Mouse (Mus musculus) liver, embryonic 13.5 days (tissue): ENCODE data around the gene D1Ertd622e. TPM values are rescaled to one million over a fixed set of nuclear protein-coding genes. Genes with fewer than 3 reads are reported as not detected.

Source experiments
- ATAC-seq: fragments of 200-750 bp; cut with Nextera tagmentation; 2 replicates; pipeline ENCODE4 v1.8.0; 2017; ENCODE audit warnings: low read depth, mild to moderate bottlenecking, moderate number of reproducible peaks, moderate library complexity
- DNase-seq: peaks from one replicate; pipeline ENCODE4 v3.0.0; 2022
- H3K27ac ChIP-seq: fragments of 300-500 bp; sonication (generic); 2 replicates; pipeline ENCODE4 v1.5.1; 2015; ENCODE audit warnings: moderate library complexity, mild to moderate bottlenecking, inconsistent platforms
- H3K27me3 ChIP-seq: fragments of 300-500 bp; sonication (generic); 2 replicates; pipeline ENCODE4 v1.6.1; 2015; ENCODE audit warnings: mild to moderate bottlenecking, inconsistent platforms
- H3K36me3 ChIP-seq: fragments of 300-500 bp; sonication (generic); 2 replicates; pipeline ENCODE4 v1.6.1; 2015; ENCODE audit warnings: mild to moderate bottlenecking, inconsistent platforms
- H3K4me1 ChIP-seq: fragments of 300-500 bp; sonication (generic); replicated peaks from 2 replicates; pipeline ENCODE4 v1.6.1; 2015; ENCODE audit warnings: inconsistent platforms
- H3K4me2 ChIP-seq: fragments of 300-500 bp; sonication (generic); 2 replicates; pipeline ENCODE4 v1.6.1; 2015; ENCODE audit warnings: inconsistent platforms, mild to moderate bottlenecking, moderate library complexity
- H3K4me3 ChIP-seq: fragments of 300-500 bp; sonication (generic); replicated peaks from 2 replicates; pipeline ENCODE4 v1.5.1; 2015; ENCODE audit warnings: mild to moderate bottlenecking, inconsistent platforms
- H3K9ac ChIP-seq: fragments of 300-500 bp; sonication (generic); 2 replicates; pipeline ENCODE4 v1.6.1; 2015; ENCODE audit warnings: mild to moderate bottlenecking, inconsistent platforms
- H3K9me3 ChIP-seq: fragments of 300-500 bp; sonication (generic); replicated peaks from 2 replicates; pipeline ENCODE4 v1.6.1; 2016; ENCODE audit warnings: inconsistent platforms
- WGBS: fragments of 180-500 bp; shearing (Covaris S2); methylation state at CpG from one replicate; pipeline ENCODE4 v1.1.7; 2015; ENCODE audit not compliant: insufficient replicate concordance; 5-methylcytosine and 5-hydroxymethylcytosine counted together
- polyA plus RNA-seq: library from polyadenylated mRNA; unstranded; fragments of >200 nt; fragmentation: Nextera tagmentation; extraction: Ambion mirVana; gene quantifications from 2 replicates; pipeline ENCODE4 v1.2.1, GENCODE M21; 2015

Gene D1Ertd622e
- polyA plus RNA-seq, 1 experiment from 2014 or later = 40.9 TPM

GRCm38 (mm10) chr1:97632545-97633256 lies 29.2 kb downstream of the D1Ertd622e start:
- DNase-seq (peak; percentile 64), ATAC-seq (peak; percentile 91)
- Histone ChIP-seq H3K4me3 (no peak overlapping the region), H3K9ac (peak overlapping the region; percentile 4; the same call in 1 of the 2 replicates), H3K36me3 (peaks cover 33% of the 10 kb centered on the region), H3K27me3 (no peaks in the 10 kb centered on the region), H3K9me3 (no peaks in the 10 kb centered on the region), H3K27ac (peak overlapping the region; percentile 74), H3K4me1 (peaks cover 39% of the 10 kb centered on the region), H3K4me2 (peak overlapping the region; percentile 22)
- 29% methylated on average over 11 of the region's 11 CpGs for WGBS

GRCm38 (mm10) chr1:97631843-97632470 lies 29.9 kb downstream of the D1Ertd622e start:
- Histone ChIP-seq H3K27ac (peak overlapping the region; percentile 74), H3K9me3 (no peaks in the 10 kb centered on the region), H3K36me3 (peaks cover 34% of the 10 kb centered on the region), H3K27me3 (no peaks in the 10 kb centered on the region), H3K4me1 (peaks cover 39% of the 10 kb centered on the region), H3K4me3 (no peak overlapping the region), H3K9ac (no peak overlapping the region; the same call in 1 of the 2 replicates), H3K4me2 (peak overlapping the region; percentile 22; the same call in 1 of the 2 replicates)
- WGBS = 38% methylated on average over 5 of the region's 5 CpGs
- DNase-seq (no peak), ATAC-seq (no peak)

- 74% methylated on average over 5 of the region's 5 CpGs for WGBS
- no peak overlapping the region for H3K27ac ChIP-seq
- H3K36me3 ChIP-seq = peaks cover 33% of the 10 kb centered on the region
- H3K4me1 ChIP-seq = peaks cover 44% of the 10 kb centered on the region
- no peak for DNase-seq
- ATAC-seq = no peak
- no peak overlapping the region for H3K4me3 ChIP-seq
- H3K9me3 ChIP-seq = no peaks in the 10 kb centered on the region
- H3K4me2 ChIP-seq = no peak overlapping the region
- H3K27me3 ChIP-seq = no peaks in the 10 kb centered on the region
- no peak overlapping the region for H3K9ac ChIP-seq
Measured at GRCm38 (mm10) chr1:97630146-97630545, 31.7 kb downstream of the D1Ertd622e start.

GRCm38 (mm10) chr1:97628859-97629258 lies 33.0 kb downstream of the D1Ertd622e start:
- Histone ChIP-seq H3K4me3 (no peak overlapping the region), H3K9ac (no peak overlapping the region), H3K36me3 (peaks cover 21% of the 10 kb centered on the region), H3K4me2 (no peak overlapping the region), H3K27me3 (no peaks in the 10 kb centered on the region), H3K4me1 (peaks cover 34% of the 10 kb centered on the region), H3K27ac (no peak overlapping the region), H3K9me3 (no peaks in the 10 kb centered on the region)
- WGBS = 86% methylated on average over 7 of the region's 7 CpGs
- no peak for DNase-seq
- no peak for ATAC-seq

- no peak overlapping the region for H3K4me3 ChIP-seq
- 86% methylated on average over 8 of the region's 8 CpGs for WGBS
- peaks cover 26% of the 10 kb centered on the region for H3K4me1 ChIP-seq
- no peak overlapping the region for H3K4me2 ChIP-seq
- DNase-seq (no peak), ATAC-seq (no peak)
- H3K27ac ChIP-seq = no peak overlapping the region
- peaks cover 17% of the 10 kb centered on the region for H3K36me3 ChIP-seq
- H3K9me3 ChIP-seq = no peaks in the 10 kb centered on the region
- H3K27me3 ChIP-seq = no peaks in the 10 kb centered on the region
- H3K9ac ChIP-seq = no peak overlapping the region
Measured at GRCm38 (mm10) chr1:97628016-97628415, 33.9 kb downstream of the D1Ertd622e start.

- H3K9ac ChIP-seq = no peak overlapping the region
- H3K4me3 ChIP-seq = no peak overlapping the region
- ATAC-seq = no peak
- H3K4me1 ChIP-seq = peaks cover 8% of the 10 kb centered on the region; the same call in 1 of the 2 replicates
- no peak overlapping the region for H3K4me2 ChIP-seq
- no peak for DNase-seq
- peaks cover 17% of the 10 kb centered on the region for H3K36me3 ChIP-seq
- H3K27ac ChIP-seq = no peak overlapping the region
- H3K9me3 ChIP-seq = no peaks in the 10 kb centered on the region
- WGBS = 43% methylated on average over 6 of the region's 6 CpGs
- no peaks in the 10 kb centered on the region for H3K27me3 ChIP-seq
Measured at GRCm38 (mm10) chr1:97625427-97625826, 36.4 kb downstream of the D1Ertd622e start.

- no peak for DNase-seq
- ATAC-seq = no peak
Measured at GRCm38 (mm10) chr1:97624386-97624785, 37.5 kb downstream of the D1Ertd622e start.

GRCm38 (mm10) chr1:97623214-97623856 lies 38.5 kb downstream of the D1Ertd622e start:
- H3K36me3 ChIP-seq = peaks cover 17% of the 10 kb centered on the region
- H3K27ac ChIP-seq = no peak overlapping the region
- no peak overlapping the region for H3K4me2 ChIP-seq
- no peak for ATAC-seq
- H3K9me3 ChIP-seq = no peaks in the 10 kb centered on the region
- no peak overlapping the region for H3K4me3 ChIP-seq
- DNase-seq = no peak
- no peak overlapping the region for H3K9ac ChIP-seq
- H3K4me1 ChIP-seq = peaks cover 8% of the 10 kb centered on the region; the same call in 1 of the 2 replicates
- 36% methylated on average over 1 of the region's 1 CpGs for WGBS
- no peaks in the 10 kb centered on the region for H3K27me3 ChIP-seq

More at GRCm38 (mm10) chr1:97624386-97624785, 37.5 kb downstream of the D1Ertd622e start:
- 68% methylated on average over 2 of the region's 2 CpGs for WGBS
- Histone ChIP-seq H3K4me1 (peaks cover 8% of the 10 kb centered on the region; the same call in 1 of the 2 replicates), H3K27ac (no peak overlapping the region), H3K9me3 (no peaks in the 10 kb centered on the region), H3K4me2 (no peak overlapping the region), H3K4me3 (no peak overlapping the region), H3K36me3 (peaks cover 17% of the 10 kb centered on the region), H3K27me3 (no peaks in the 10 kb centered on the region), H3K9ac (no peak overlapping the region)

- no peak for DNase-seq
- 50% methylated on average over 5 of the region's 5 CpGs for WGBS
- Histone ChIP-seq H3K27me3 (no peaks in the 10 kb centered on the region), H3K9ac (no peak overlapping the region), H3K4me3 (no peak overlapping the region), H3K36me3 (peaks cover 17% of the 10 kb centered on the region), H3K9me3 (no peaks in the 10 kb centered on the region), H3K27ac (no peak overlapping the region), H3K4me2 (no peak overlapping the region), H3K4me1 (peaks cover 8% of the 10 kb centered on the region; the same call in 1 of the 2 replicates)
- ATAC-seq = no peak
Measured at GRCm38 (mm10) chr1:97622574-97623208, 39.2 kb downstream of the D1Ertd622e start.

GRCm38 (mm10) chr1:97619621-97620320 lies 42.1 kb downstream of the D1Ertd622e start:
- Histone ChIP-seq H3K4me3 (no peak overlapping the region), H3K27ac (no peak overlapping the region), H3K27me3 (no peaks in the 10 kb centered on the region), H3K4me1 (no peaks in the 10 kb centered on the region), H3K9me3 (no peaks in the 10 kb centered on the region), H3K4me2 (no peak overlapping the region), H3K9ac (no peak overlapping the region), H3K36me3 (no peaks in the 10 kb centered on the region)
- ATAC-seq = no peak
- DNase-seq = no peak
- WGBS = 82% methylated on average over 8 of the region's 8 CpGs
